Mouse (Mus musculus) brain, embryonic 14.5 days (tissue): Measurements from ENCODE around the gene Klk6. TPM values are rescaled to one million over a fixed set of nuclear protein-coding genes. Genes with fewer than 3 reads are reported as not detected.

Experiments
- DNase-seq: peaks from one replicate; pipeline ENCODE4 v3.0.0-alpha.2; 2011; ENCODE audit warnings: low read depth
- CTCF ChIP-seq: fragments of 200-500 bp; IDR thresholded peaks from 2 replicates; pipeline ENCODE4 v1.5.1; 2012; ENCODE audit warnings: inconsistent platforms, mild to moderate bottlenecking, moderate library complexity, borderline replicate concordance; ENCODE audit not compliant: insufficient read depth, insufficient read length; ENCODE audit errors: extremely low read depth
- POLR2A ChIP-seq: fragments of 200-500 bp; IDR thresholded peaks from 2 replicates; pipeline ENCODE4 v1.6.1; 2012; ENCODE audit warnings: mild to moderate bottlenecking, inconsistent platforms, borderline replicate concordance; ENCODE audit not compliant: poor library complexity, insufficient read depth, insufficient read length, severe bottlenecking; ENCODE audit errors: extremely low read depth
- polyA plus RNA-seq: library from polyadenylated mRNA; depleted of rRNA; stranded (reverse); fragments of >200 nt; gene quantifications from 2 replicates; pipeline ENCODE4 v1.2.3, GENCODE M21; 2012; rRNA removed

The Klk6 gene
- polyA plus RNA-seq: not detected in 2 replicates

- TF ChIP-seq POLR2A (no peak), CTCF (no peak)
- DNase-seq: no peak
These were observed at the start of gene Klk6 for GRCm38 (mm10) chr7:43824199-43824598. Klk6 (plus strand) TSS chr7:43824499.

- DNase-seq: no peak
- TF ChIP-seq POLR2A (no peak), CTCF (no peak)
These were observed 49.5 kb upstream of the Klk6 start for GRCm38 (mm10) chr7:43774802-43775201.

GRCm38 (mm10) chr7:43775311-43776057 is 48.8 kb upstream of the Klk6 start:
- no peak for DNase-seq
- TF ChIP-seq POLR2A (no peak), CTCF (no peak)

- no peak for DNase-seq
- TF ChIP-seq POLR2A: no peak
- no peak for TF ChIP-seq CTCF
These were observed 47.8 kb upstream of the Klk6 start for GRCm38 (mm10) chr7:43776506-43776905.

GRCm38 (mm10) chr7:43777423-43777822 is 46.9 kb upstream of the Klk6 start:
- no peak for DNase-seq

GRCm38 (mm10) chr7:43778176-43778970 is 45.9 kb upstream of the Klk6 start:
- TF ChIP-seq POLR2A: no peak
- TF ChIP-seq CTCF: no peak
- DNase-seq: no peak

More at GRCm38 (mm10) chr7:43777423-43777822, 46.9 kb upstream of the Klk6 start:
- TF ChIP-seq POLR2A: no peak
- no peak for TF ChIP-seq CTCF

GRCm38 (mm10) chr7:43780241-43780640 is 44.1 kb upstream of the Klk6 start:
- no peak for TF ChIP-seq POLR2A
- TF ChIP-seq CTCF: no peak
- DNase-seq: no peak

GRCm38 (mm10) chr7:43780746-43781145 is 43.6 kb upstream of the Klk6 start, which contains the start of gene Klk10:
Klk10 (plus strand) TSS chr7:43781035.
- no peak for TF ChIP-seq POLR2A
- no peak for TF ChIP-seq CTCF
- no peak for DNase-seq

- no peak for TF ChIP-seq CTCF
- TF ChIP-seq POLR2A: no peak
- no peak for DNase-seq
These were observed 42.8 kb upstream of the Klk6 start for GRCm38 (mm10) chr7:43781541-43781940.

GRCm38 (mm10) chr7:43782275-43783265 is 41.7 kb upstream of the Klk6 start:
- peak; percentile 75 for DNase-seq
- no peak for TF ChIP-seq POLR2A
- peak; percentile 91 for TF ChIP-seq CTCF

GRCm38 (mm10) chr7:43785286-43785685 is 39.0 kb upstream of the Klk6 start:
- TF ChIP-seq CTCF (0 out of 2 replicates have a peak, but pooled peaks have one; percentile 11), POLR2A (no peak)
- peak; percentile 29 for DNase-seq

- DNase-seq: no peak
- TF ChIP-seq POLR2A: no peak
- no peak for TF ChIP-seq CTCF
These were observed 36.2 kb upstream of the Klk6 start for GRCm38 (mm10) chr7:43788096-43788495.
